Mouse (Mus musculus): Measurements from ENCODE around the gene Gng4. TPM values are rescaled to one million over a fixed set of nuclear protein-coding genes. Genes with fewer than 3 reads are reported as not detected.
"Not testable (repeated sequence)": the region's sequence is repeated elsewhere in the genome, so short reads cannot be mapped to it uniquely, and the experiment has no call there.

Gene Gng4
- 0.05 and 0.60 TPM in 2 replicates for polyA plus RNA-seq (2015; fragmentation: Nextera tagmentation; extraction: Ambion mirVana)

DNA sequence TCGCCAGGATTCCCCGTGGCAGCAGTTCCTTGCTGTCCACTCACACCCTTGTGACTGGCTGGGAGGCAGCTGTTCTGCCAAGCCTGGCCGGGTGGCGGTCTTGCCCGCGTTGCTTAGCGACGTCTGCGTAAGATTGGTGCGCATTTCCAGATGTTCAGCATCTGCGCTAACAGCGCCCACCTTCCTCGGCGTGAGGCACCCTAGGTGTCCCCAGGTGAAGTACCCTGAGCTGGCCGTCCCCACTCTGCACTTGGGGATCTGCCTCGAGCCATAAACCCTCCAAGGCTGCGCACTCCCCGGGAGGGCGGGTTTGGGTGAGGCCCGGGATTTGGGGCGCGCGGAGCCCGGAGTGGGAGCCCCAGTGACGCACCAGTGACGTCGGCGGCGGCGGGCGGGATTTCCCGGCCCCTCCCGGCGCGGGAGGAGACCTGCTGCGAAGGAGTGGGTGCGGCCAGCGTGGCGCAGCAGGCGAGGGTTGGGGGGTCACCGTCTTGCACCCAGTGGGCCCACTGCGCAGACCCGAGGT is at the start of gene Gng4:
Gene Gng4, plus strand, starts transcription at position 166 of the 526 bp plus-strand sequence.
- peak; percentile 48 for DNase-seq (ENCODE audit: low spot score)

DNA sequence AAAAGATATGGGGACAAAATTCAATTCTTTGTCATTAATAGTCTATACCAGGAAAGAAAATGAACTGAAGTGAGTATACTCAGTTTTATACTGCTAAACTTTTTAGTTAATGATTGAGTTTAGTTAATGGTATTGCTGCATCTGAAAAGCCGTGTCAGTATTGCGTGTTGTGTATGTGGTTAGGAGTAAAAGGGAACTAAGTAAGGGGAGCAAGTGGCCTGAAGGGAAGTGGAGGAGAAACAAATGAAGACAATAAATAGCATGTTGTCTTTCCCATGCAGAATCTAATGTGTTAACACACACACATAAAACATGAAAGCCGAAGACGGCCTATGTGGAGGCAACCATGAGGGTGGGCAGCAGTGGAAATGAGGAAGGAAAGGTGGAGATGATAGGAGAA is 44.6 kb upstream of the Gng4 start:
- DNase-seq (ENCODE audit: low spot score): no peak

DNA sequence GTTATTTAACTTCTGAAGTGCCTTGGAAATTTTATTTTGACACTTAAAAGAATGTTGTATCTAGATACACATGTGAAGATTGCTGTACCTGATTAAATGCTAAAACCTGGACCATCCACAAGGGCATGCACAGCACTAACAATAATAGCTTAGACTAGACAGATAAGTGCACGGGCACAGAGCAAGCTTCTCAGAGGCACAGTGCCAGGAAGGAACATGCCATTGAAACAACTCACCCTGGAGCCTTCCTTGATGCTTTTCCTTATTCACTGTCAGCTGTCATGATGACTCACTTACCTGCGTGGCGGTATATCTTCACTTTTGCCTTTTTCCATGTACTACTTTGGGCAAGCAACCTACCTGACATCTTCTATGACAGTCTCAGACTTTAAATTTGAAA is 37.9 kb upstream of the Gng4 start:
- no peak for DNase-seq (ENCODE audit: low spot score)

DNA sequence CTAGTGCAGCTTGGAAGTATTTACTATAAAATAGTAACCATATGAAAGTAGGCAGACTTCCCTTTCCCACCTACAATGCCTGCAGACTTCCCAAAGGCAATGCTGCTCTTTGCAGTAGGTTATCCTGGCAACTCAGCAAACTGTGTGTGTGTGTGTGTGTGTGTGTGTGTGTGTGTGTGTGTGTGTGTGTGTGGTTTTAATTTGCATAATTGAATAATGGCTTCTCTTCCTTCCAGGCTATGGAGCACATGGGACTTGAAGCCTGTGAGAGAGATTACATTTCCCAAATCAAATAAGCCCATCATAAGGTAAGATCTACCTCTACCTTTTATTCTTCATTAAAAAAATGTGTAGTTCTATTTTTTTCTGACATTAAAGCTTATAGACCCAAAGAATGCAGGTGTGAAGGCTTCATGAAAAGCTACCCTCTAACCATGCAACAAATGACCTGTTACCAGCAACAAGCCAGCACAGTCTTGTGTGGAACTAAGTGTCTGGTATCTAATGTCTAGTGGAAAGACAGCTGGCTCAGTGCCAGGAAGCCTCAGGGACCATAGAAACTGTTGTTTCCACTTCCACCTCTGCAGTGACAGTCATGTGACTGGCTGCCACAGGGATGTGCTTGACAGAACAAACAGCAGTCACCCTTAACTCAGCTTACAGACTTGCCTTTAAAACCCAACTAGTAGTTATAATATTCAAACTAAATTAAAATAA is 7.9 kb upstream of the Gng4 start:
- peak; percentile 11 for DNase-seq (ENCODE audit: low spot score)

DNA sequence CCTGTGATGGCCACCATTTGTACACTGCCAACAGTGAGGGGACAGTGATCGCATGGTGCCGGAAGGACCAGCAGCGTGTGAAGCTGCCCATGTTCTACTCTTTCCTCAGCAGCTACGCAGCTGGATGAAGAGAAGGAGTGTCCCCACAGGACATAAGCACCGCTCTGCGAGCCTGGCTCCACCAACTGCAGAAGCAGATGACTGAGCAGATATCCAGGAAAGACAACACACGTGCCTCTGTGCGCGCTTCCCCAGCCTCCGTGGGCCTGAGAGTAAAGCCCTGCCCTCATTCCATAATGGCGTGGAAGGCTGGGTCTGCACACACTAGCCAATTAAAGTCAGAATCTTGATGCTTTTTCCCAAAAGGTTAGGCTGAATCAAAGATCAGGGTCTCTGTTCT is 6.8 kb upstream of the Gng4 start:
- no peak for DNase-seq (ENCODE audit: low spot score)

DNA sequence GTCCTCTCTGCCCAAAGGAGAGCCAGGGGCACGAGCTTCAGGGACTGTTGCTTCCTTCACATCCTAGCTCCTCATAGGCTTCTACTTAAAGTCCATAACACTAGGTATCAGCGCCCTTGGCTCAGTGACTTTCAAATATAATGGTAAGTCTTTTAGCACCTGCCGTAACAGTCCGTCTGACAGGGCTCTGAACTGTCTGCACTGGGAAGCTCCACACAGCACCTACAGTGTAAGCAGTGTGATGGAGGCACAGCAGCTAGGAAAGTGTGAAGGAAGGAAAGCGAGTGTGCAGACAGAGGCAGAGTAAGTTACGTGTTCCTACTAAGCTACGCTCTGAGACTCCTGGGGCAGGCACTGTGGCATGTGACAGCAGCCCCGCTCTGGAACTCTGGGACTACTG is 6.2 kb upstream of the Gng4 start:
- DNase-seq (ENCODE audit: low spot score): no peak

DNA sequence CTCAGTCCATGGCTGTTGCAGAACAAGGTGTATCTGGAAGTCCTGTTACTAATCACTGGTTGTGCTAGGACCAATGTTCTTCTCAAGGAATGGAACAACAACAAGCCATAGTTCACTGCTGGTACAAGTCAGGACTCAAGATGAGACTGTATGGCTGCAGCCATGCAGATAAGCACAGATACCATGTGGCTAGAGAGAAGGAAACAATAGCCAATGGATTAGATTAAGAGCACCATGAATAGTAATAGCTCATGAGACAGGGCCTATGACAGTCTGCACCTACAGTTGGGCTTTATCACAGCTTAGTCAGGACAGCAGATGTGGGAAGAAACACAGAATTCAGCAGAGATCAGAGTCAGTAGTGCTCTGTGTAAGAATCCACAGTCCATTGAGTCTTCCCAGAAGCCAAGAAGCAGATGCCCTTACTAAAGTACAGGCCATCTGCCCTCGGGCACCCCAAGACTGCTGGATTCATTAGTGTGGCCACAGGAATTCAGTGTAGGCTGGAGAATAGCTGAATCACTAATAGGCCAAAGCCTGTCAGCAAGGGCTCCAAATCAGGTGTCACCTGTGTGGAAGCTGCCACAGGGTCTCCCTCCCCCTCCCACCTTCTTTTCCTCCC is 4.9 kb upstream of the Gng4 start:
- no peak for DNase-seq (ENCODE audit: low spot score)

DNA sequence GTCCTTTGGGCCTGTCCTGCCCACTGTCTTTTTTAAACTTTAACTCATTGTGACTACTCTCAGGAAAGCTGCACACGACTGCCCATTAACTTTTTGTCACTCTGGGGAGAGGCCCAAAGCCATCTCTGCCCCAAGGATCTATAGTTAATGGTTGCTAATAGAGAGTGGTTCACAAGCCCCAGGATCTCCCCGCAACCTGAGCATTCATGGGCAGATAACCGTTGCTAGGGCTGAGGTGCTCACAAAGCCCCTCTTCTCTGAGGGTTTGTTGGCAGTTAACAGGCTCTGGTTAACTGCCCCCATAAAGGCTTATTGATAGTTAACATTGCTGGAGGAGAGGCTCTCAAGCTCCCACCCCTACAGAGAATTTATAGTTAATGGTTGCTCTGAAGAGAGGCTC is 3.6 kb upstream of the Gng4 start:
- no peak for DNase-seq (ENCODE audit: low spot score)

DNA sequence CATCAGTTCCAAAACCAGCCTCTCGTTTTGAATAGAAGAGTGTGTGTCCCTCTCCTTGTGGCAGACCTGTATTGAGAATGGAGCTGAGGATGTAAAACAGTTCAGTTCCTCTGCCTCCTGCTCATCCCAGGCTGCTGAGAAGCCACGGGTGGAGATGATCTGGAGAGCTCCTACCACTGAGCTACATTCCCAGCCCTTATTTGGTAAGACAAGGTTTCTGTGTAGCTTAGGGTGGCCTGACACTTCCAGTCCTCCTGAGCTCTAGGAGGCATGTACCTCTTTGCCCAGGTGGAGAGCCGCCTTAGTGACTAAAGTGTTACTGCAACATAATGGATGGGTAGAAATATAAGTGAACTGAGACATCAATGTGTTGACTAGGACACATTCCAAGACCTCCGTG is 2.8 kb upstream of the Gng4 start:
- DNase-seq (ENCODE audit: low spot score): no peak

DNA sequence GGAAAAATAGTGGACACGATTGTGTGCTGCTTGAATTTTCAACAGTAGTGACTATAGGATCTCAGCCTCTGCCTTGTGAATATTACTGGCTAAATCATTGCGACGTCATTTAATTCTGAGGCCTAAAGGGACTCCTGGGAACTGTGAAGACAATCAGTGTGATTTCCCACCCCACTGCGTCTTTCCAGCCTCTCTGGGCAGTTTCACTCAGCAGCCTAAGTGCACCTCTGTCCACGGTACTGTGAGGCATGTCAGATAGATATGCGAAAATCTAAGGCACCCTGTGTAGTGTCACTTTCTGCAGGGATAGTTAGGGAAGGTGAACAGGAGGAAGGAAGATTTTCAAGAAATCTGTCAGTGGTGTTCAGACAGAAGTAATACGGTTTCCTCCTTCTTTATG is 563 bp upstream of the Gng4 start:
- DNase-seq (ENCODE audit: low spot score): no peak

DNA sequence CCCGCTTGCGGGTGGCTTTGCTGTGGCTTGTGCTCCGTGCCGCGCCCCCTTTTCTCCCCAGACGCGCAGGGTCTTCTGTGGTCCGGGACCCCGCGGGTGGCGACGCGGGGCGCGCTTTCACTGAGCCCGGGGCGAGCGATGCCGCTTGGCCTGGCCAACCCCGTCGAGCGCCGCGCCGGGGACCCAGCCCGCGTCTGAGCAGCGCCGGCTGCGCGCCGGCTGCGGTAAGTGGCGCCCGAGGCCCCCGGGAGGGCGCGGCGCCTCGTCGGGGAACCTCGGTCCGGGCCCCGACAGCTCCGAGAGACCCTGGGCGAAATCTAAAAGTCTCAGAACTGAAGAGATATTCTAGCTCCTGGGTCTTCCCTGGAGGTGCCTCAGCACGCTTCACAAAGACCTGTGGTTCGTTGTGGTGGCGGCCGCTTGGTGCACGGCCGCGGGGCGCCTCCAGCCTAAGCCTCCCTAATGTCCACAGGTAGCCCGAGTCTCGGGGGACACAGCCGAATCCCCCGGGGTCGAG is 619 bp downstream of the Gng4 start:
- peak; percentile 17 for DNase-seq (ENCODE audit: low spot score)

DNA sequence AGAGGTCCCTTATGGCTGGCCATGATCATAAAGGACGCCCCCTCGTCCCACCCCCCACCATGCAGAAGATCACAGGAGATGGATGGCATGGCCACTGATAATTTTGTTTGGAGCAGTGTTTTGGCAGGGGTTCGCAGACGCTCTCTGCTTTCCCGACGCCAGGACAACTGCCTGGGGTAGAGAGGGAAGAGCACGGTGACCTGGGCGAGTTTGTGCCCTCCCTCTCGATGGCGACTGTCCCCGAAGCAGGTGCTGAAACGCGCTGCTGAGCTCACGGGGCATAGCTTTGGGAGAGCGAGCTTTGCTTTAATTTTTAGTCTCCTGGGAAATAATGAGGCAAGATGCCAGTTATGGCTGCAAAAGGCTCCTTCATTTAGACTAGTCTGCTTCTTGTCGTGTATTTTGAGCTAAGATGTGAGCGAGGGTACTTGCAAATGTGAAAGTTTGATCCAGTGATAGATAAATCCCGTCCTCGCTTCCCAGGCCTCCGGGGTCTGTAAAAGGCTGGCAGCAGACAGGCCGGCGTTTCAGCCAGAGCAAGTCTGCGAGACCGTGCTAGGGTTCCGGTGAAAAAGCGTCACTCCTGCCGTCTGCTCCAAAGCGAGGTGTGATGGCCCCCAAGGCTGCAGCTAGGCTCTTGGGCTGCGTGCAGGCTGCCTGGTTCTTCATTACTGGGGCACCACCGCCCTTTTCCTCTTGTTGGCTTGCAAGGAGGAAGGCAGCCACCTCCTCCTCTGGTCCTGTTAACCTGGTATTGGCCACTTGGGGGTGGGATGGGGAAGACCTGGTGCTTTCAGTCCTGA is 1.3 kb downstream of the Gng4 start:
- DNase-seq (ENCODE audit: low spot score): no peak

DNA sequence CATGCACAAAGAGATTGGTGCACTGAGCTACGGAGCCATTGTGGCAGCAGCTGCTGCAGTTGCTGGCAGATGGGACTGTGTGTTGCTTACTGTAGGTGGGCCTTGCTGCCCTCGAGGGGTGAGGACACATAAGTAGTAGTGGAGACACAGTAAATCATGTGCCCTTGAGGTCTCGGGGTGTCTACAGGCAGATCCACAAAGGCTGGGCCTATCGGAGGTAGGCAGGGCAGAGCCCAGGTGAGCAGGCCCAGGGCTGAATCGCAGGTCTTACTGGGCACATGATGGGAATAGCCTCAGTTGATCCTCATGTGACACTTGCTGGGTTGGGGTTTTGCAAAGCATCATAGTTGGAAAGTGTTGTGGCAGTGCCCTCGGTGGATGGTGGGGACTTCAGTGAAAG is 3.1 kb downstream of the Gng4 start:
- no peak for DNase-seq (ENCODE audit: low spot score)

DNA sequence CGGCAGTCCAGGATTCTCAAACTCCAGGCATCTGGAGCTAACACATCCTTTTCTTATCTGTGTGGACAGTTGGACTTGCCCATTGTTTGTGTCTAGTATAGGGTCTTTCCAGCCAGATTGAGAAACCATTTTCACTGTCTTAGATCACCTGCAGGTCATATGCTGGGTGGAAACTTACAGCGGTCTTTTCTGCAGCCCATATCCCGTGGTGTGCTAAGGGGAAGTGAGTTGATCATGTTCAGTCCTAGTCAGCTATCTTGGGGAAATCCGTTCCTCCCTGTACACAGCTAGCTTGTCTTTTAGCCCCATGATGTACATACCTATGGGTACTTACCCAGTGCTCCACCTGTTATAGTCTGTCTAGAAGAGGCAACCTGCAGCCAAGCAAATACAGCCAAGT is 4.2 kb downstream of the Gng4 start:
- DNase-seq (ENCODE audit: low spot score): no peak

DNA sequence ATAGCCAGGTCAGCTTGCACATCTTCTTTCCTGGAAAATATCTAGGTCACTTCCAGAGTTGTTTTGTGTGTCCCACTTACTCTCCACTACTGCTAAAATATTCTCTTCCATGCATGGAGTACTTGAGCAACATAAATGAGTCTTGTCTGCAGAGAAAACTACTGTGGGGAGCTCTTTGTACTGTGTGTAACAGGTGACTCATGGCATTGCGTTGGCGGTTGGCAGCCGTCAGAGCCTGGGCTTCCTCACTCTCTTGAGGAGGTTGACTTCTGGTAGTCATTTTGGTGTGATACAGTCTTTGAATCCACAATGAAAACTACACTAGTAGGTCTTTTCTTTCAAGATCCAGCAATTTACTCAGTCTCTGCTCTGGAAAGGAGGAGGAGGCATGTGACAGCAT is 8.1 kb downstream of the Gng4 start:
- DNase-seq (ENCODE audit: low spot score): no peak

DNA sequence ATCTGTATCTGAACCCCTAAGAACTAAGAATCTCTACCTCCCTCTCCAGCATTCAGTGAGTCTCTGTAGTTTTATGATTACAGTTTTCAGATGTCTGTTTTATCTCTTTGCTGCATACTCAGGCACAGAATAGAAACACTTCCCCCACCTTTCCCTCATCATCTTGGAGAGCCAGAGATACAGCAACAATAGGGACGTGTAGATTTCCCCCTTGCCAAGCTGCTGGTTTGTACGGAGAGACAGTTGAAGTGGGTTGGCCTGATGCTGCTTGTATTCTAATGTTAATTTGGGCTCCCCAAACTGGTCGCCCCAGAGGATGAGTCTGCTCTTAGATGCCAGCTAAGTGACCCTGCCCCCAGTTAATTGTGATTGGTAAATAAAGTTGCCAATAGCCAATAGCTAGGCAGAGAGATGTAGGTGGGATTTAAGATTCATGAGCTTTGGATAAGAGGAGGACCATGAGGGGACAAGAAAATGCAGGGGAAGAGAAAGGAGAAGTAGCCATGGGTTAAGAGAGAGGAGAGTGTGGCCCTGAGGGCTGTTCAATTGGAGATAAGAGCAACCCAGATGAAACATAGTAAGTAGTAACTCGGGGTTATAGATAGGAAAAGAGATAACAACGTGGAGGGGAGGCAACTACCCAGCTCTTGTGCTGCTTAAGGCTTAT is 11.4 kb downstream of the Gng4 start:
- no peak for DNase-seq (ENCODE audit: low spot score)

DNA sequence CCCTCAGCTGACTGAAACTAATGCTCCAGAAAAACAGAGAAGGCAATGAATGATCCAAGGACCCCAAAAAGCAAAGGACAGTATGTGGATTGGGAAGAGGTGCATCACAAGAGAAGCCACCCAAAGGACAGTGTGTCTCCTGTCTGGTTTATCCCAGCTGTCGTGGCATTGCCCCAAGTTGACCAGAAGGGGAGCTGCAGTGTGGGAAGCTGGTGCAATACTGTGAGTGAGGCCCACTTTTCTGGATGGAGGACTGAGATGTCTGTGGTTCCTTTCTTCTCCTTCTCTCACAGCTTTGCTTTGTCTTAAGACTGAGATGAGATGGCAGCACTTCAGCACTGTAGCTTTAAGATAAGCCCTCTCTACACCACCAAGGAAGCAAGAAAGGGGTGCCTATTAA is 12.2 kb downstream of the Gng4 start:
- no peak for DNase-seq (ENCODE audit: low spot score)

DNA sequence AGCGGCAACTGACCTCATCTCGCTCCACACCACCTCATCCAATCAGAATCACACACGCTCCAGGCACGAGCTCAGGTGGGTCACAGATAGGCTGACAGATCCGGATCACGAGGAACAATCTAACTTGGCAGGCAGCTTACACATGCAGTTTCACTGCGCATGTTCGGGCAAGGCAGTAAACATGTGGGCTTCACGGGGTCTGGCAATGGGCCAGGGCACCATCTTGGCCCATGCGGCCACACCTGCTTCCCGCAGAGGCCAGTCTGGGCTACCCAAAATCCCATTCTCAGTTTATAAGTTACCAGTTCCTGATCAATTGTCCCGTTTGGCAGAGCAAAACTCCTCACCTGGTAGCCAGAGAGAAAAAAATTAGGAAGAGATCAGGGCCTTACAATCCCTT is 14.0 kb downstream of the Gng4 start:
- DNase-seq (ENCODE audit: low spot score): not testable (repeated sequence)

DNA sequence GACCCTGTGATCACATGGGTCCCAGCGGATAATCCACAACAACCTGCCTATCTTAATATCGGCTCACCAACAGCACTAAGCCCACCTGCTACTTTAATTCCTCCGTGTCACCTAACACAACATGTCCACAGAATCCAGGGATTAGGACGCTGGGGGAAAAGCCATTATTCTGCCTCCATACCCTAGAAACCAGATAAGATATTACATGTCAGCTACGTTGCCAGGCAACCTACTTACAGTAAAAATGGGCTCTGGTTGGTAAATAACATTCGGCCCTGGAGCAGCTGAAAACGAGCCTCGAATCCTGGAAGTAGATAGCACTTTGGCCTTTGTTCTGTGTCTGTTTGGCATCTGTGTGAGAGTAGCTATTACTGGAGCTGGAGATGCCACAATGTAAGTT is 14.9 kb downstream of the Gng4 start:
- DNase-seq (ENCODE audit: low spot score): no peak

DNA sequence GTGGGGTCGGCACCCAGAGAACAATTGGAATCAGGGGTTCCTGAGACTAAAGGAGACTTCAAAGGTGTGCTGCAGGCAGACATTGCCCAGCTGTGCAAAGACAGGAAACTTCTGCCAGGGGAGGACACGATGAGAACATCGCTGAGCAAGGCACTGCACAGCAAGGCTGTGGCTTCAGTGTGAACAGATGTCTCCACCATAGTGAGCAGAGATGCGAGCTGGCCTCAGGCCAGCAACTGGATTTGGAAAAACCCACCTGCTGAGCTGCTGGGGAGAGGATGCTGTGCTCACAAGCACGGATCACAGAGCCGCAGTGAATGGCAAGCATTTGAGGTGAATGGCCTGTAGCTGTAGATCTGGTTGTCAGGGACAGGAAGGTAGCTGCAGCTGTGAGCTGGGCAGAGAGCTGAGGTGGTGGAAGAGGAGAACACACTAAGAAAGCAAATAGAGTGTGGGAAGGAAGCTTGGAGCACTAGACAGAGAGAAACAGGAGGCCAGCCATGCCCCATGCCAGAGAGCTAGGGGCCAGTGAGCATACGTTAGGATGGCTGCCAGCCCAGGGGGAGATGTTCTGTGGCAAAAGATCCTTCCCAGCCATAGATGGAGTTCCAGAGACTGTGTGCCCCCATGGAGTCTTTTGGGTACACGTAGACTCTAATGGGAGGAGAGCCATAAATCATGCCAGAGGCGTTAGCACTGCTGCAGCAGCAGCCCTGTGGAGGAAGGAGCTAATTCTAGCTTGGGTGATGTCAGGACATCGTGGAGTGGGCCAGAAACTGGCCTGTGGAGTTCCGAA is 24.7 kb downstream of the Gng4 start:
- peak; percentile 73 for DNase-seq (ENCODE audit: low spot score)

DNA sequence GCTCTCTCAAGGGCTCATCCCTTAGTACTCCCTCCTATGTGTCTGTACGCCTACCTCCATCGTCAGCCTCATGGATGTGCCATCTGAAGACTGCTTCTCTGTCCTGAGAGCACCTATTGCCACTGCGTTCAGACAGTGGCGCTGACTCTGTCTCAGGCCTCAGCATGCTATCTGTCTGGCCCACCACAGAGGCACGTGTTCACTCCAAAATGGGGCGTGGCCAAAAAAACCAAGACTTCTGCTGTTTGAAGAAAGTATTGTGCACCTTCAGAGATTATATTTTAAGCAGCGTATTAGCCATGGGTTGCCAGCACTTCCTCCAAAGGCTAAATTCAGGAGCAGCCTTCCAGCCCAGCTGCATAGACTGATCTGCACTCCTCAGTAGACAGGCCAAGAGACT is 27.0 kb downstream of the Gng4 start:
- no peak for DNase-seq (ENCODE audit: low spot score)
